Mouse (Mus musculus) forebrain, embryonic 12.5 days (tissue): Measurements from ENCODE around the gene Phka2. TPM values are rescaled to one million over a fixed set of nuclear protein-coding genes. Genes with fewer than 3 reads are reported as not detected.

Experiments used
- ATAC-seq: fragments of 200-750 bp; cut with Nextera tagmentation; 2 replicates; pipeline ENCODE4 v1.8.0; 2017; ENCODE audit warnings: moderate TSS enrichment; ENCODE audit not compliant: low FRiP score
- H3K27ac ChIP-seq: fragments of 300-500 bp; sonication (generic); 2 replicates; pipeline ENCODE4 v1.5.1; 2016; ENCODE audit warnings: mild to moderate bottlenecking
- H3K27me3 ChIP-seq: fragments of 300-500 bp; sonication (generic); 2 replicates; pipeline ENCODE4 v1.6.1; 2016; ENCODE audit warnings: mild to moderate bottlenecking
- H3K36me3 ChIP-seq: fragments of 300-500 bp; sonication (generic); replicated peaks from 2 replicates; pipeline ENCODE4 v1.6.1; 2016; ENCODE audit warnings: mild to moderate bottlenecking
- H3K4me1 ChIP-seq: fragments of 300-500 bp; sonication (generic); 2 replicates; pipeline ENCODE4 v1.6.1; 2016
- H3K4me2 ChIP-seq: fragments of 300-500 bp; sonication (generic); 2 replicates; pipeline ENCODE4 v1.6.1; 2016; ENCODE audit warnings: mild to moderate bottlenecking, moderate library complexity
- H3K4me3 ChIP-seq: fragments of 300-500 bp; sonication (generic); replicated peaks from 2 replicates; pipeline ENCODE4 v1.5.1; 2016; ENCODE audit warnings: mild to moderate bottlenecking
- H3K9ac ChIP-seq: fragments of 300-500 bp; sonication (generic); 2 replicates; pipeline ENCODE4 v1.6.1; 2016; ENCODE audit warnings: mild to moderate bottlenecking
- H3K9me3 ChIP-seq: fragments of 300-500 bp; sonication (generic); 2 replicates; pipeline ENCODE4 v1.6.1; 2016
- WGBS: fragments of 180-500 bp; shearing (Covaris S2); methylation state at CpG from one replicate; pipeline ENCODE4 v1.1.7; 2016; 5-methylcytosine and 5-hydroxymethylcytosine counted together
- polyA plus RNA-seq: library from polyadenylated mRNA; unstranded; fragments of >200 nt; fragmentation: Nextera tagmentation; extraction: Ambion mirVana; gene quantifications from 2 replicates; pipeline ENCODE4 v1.2.1, GENCODE M21; 2016

The Phka2 gene
- polyA plus RNA-seq, 1 experiment from 2014 or later, result 20.5 TPM

DNA sequence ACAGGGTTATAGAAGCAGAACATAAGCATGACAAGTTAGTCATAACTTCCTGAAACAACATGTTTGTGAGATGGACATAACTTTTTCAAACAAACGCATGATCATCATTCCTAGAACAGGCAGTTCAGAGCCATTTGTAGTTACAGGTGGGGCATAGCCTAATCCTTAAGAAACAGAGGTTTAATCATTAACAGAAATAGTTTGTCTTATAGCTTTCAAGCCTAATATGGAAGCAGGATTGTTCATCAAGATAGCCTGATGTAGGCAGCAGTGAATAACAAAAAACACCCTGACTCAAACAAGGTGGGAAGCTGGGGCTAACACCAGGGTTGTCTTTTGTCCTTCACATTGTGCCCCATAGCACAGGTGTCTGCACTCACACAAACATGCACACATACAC, 100.8 kb downstream of the Phka2 start:
- H3K9me3 ChIP-seq, result no peaks in the 10 kb centered on the region
- H3K27me3 ChIP-seq, result peaks cover 46% of the 10 kb centered on the region
- no peak overlapping the region for H3K9ac ChIP-seq
- H3K4me2 ChIP-seq, result no peak overlapping the region
- no peaks in the 10 kb centered on the region for H3K36me3 ChIP-seq
- ATAC-seq, result no peak
- peaks cover 20% of the 10 kb centered on the region for H3K4me1 ChIP-seq
- 93% methylated on average over 1 of the region's 1 CpGs for WGBS
- no peak overlapping the region for H3K4me3 ChIP-seq
- no peak overlapping the region for H3K27ac ChIP-seq

DNA sequence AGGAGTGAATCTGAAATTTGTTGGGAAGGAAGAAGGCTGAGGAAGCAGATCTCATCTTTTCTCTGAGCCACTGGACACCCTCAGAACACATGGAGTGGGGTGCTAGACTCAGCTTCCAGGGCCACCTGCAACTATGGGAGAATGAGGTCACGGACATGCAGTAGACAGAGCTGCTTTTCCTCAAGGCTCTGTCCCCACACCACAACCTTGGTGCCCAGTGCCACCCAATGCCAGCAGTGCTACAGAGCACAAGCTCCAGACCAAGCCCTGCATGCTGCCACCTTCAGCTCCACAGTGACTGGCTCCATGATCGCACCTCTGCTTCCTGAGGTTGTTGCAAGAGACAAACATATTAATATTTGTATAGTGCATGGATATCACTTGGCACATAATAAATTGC, 101.3 kb downstream of the Phka2 start:
- no peak overlapping the region for H3K4me2 ChIP-seq
- H3K36me3 ChIP-seq, result no peaks in the 10 kb centered on the region
- ATAC-seq, result no peak
- H3K27ac ChIP-seq, result no peak overlapping the region
- H3K27me3 ChIP-seq, result peaks cover 43% of the 10 kb centered on the region
- H3K9me3 ChIP-seq, result no peaks in the 10 kb centered on the region
- no peak overlapping the region for H3K4me3 ChIP-seq
- H3K9ac ChIP-seq, result no peak overlapping the region
- 94% methylated on average over 2 of the region's 2 CpGs for WGBS
- H3K4me1 ChIP-seq, result peaks cover 16% of the 10 kb centered on the region

DNA sequence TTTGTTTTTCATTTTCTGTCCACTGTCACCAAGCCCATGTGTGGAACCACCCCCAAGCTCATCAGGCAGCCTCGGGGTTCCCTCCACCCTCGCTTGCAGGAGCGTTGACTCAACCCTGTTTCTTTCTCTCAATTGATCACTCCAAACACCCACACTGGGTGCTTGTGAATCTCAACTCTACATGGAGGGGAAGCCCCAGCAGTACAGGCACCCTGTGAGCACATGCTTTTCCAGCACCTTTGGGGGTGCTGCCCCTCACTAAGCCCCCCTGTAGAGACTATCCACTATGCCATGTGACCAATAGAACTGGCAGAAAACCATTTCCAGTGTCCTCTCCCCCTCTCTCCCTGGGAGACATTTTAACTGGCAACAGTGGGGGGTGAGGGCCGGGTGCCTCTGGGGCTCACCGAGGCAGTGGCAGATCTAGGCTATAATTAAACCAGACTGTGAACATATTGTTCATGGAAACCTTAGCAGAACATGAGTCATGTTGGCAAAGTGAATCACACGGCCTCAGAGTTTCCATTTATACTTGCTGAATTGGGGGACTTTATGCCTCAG, 102.1 kb downstream of the Phka2 start:
- Histone ChIP-seq H3K9ac (no peak overlapping the region), H3K9me3 (no peaks in the 10 kb centered on the region), H3K36me3 (no peaks in the 10 kb centered on the region), H3K27me3 (peaks cover 37% of the 10 kb centered on the region), H3K4me1 (peaks cover 10% of the 10 kb centered on the region), H3K27ac (no peak overlapping the region), H3K4me2 (no peak overlapping the region), H3K4me3 (no peak overlapping the region)
- no peak for ATAC-seq
- WGBS, result 50% methylated on average over 6 of the region's 6 CpGs

DNA sequence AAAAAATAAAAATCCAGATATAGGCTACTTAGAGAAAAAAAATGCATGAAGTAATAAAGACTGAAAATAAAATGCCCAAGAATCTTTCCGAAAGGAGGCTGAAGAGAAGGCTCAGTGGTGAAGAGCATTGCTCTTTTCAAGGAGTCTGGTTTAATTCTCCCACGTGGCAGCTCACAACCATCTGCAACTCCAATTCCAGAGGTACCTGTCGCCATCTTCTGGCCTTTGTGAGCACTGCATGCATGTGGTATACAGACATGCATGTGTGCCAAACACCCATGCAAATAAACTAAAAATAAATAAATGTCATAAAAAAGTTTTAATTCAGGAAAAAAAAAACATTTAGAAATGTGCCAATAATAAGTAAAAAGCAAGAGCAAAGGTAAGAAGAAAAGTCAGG, 107.9 kb downstream of the Phka2 start:
- Histone ChIP-seq H3K4me2 (no peak overlapping the region), H3K4me3 (no peak overlapping the region), H3K4me1 (no peaks in the 10 kb centered on the region), H3K27ac (no peak overlapping the region), H3K9ac (no peak overlapping the region), H3K36me3 (no peaks in the 10 kb centered on the region), H3K27me3 (peaks cover 9% of the 10 kb centered on the region; the same call in 1 of the 2 replicates), H3K9me3 (no peaks in the 10 kb centered on the region)
- no peak for ATAC-seq
- WGBS, result 27% methylated on average over 3 of the region's 3 CpGs

DNA sequence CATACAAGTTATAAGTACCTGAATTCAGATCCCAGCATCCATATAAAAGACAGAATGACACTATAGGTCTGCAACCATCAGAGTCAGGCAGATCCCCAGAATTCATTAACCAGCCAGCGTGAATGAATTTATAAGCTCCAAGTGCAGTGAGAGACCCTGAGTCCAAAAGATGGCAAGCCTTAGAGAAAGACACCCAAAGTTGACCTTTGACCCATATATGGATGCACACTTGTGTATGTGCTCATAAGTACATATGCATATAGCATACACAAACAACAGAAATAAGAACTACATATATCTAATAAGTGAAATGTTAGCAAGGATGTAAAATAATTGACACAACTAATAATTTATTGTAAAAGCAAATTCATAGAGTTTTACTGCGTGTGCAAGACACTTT, 108.5 kb downstream of the Phka2 start:
- 0 out of 2 replicates have a peak overlapping the region, but pooled peaks have one; percentile 36 for H3K27ac ChIP-seq
- no peak overlapping the region for H3K4me3 ChIP-seq
- 71% methylated on average over 2 of the region's 2 CpGs for WGBS
- ATAC-seq, result no peak
- H3K4me1 ChIP-seq, result no peaks in the 10 kb centered on the region
- no peaks in the 10 kb centered on the region for H3K9me3 ChIP-seq
- H3K9ac ChIP-seq, result no peak overlapping the region
- 0 out of 2 replicates have a peak, but pooled peaks cover 5% of the 10 kb centered on the region for H3K27me3 ChIP-seq
- H3K36me3 ChIP-seq, result no peaks in the 10 kb centered on the region
- H3K4me2 ChIP-seq, result no peak overlapping the region

DNA sequence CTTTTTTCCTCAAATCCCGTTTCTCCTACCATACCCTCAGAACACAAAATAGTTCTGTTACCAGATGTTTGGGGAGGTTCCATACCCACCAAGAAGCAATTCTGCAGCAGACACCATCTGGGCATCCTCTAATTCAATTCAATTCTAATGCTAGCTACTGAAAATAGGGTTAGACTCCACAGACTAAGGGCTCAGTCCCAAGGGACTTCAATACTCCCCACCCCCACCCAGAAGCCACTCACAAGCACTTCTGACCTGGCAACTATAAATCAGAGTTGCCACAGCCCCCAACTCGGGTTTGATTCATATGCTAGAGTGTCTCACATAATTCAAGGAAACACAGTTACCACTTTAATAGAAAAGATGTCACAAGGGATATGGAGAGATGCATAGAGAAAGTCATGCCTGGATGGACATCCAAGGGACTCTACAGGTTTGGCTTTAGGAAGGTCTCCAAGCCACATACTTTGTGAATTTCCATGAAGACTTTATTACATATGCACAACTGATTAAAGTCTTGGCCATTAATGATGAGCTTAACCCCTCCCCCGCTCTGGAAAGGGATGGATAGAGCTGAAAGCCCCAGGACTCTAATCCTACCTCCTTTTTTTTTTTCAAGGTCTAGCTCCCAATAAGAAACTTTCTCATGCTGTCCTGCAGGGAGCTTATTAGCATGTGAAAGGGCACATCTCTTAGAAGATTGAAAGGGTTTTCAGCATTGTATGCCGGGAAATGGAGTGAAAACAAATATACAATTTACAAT, 109.1 kb downstream of the Phka2 start:
- peak; percentile 65; the same call in 1 of the 2 replicates for ATAC-seq
- Histone ChIP-seq H3K9ac (no peak overlapping the region), H3K4me1 (no peaks in the 10 kb centered on the region), H3K27ac (peak overlapping the region; percentile 36; the same call in 1 of the 2 replicates), H3K36me3 (no peaks in the 10 kb centered on the region), H3K4me3 (no peak overlapping the region), H3K27me3 (0 out of 2 replicates have a peak, but pooled peaks cover 5% of the 10 kb centered on the region), H3K4me2 (no peak overlapping the region), H3K9me3 (no peaks in the 10 kb centered on the region)
- WGBS, result 22% methylated on average over 4 of the region's 4 CpGs

Other genes with a start within 250 kb of the Phka2 start
- 0.95 and 1.3 TPM in 2 replicates for gene Adgrg2, start 111.5 kb upstream of the Phka2 start, polyA plus RNA-seq
- 0.64 and 0.66 TPM in 2 replicates for gene Ppef1, start 233.6 kb downstream of the Phka2 start, polyA plus RNA-seq